ENCODE assay signal across 6 mouse cellular contexts in genomic region chr10:12805826-12806225, GRCm38 (mm10).
"Had no signal": no experiment of that assay in that cellular context is flagged by ENCODE, and none has a peak within 500 bp of the region (broad histone marks: within the 10 kb centered on the region; RNA-seq: fewer than 3 reads in every experiment).

No protein-coding gene starts in this region.

- ATAC-seq: liver, postnatal 0 days; midbrain, embryonic 15.5 days had no signal

- DNase-seq: kidney, adult 8-10 months; kidney, postnatal 25 days; liver, embryonic 13.5 days; liver, postnatal 0 days; right cerebral cortex, adult 18-20 months had no signal
